Mouse (Mus musculus): ENCODE data around the gene Arhgef10l.
"Not testable (repeated sequence)": the region's sequence is repeated elsewhere in the genome, so short reads cannot be mapped to it uniquely, and the experiment has no call there.

The Arhgef10l gene

GRCm38 (mm10) chr4:140572376-140572775, 93.4 kb downstream of the Arhgef10l start:
- no peak for DNase-seq (ENCODE audit: low read depth, low spot score)

GRCm38 (mm10) chr4:140569394-140569793, 96.4 kb downstream of the Arhgef10l start:
- DNase-seq (ENCODE audit: low read depth, low spot score) = no peak

- no peak for DNase-seq (ENCODE audit: low read depth, low spot score)
These were observed 97.8 kb downstream of the Arhgef10l start for GRCm38 (mm10) chr4:140567911-140568480.

GRCm38 (mm10) chr4:140566785-140567184, 99.0 kb downstream of the Arhgef10l start:
- DNase-seq (ENCODE audit: low read depth, low spot score) = no peak

- not testable (repeated sequence) for DNase-seq (ENCODE audit: low read depth, low spot score)
These were observed 101.4 kb downstream of the Arhgef10l start for GRCm38 (mm10) chr4:140564459-140564858.

GRCm38 (mm10) chr4:140562461-140563178, 103.2 kb downstream of the Arhgef10l start:
- DNase-seq (ENCODE audit: low read depth, low spot score) = no peak

- DNase-seq (ENCODE audit: low read depth, low spot score) = no peak
These were observed 104.1 kb downstream of the Arhgef10l start for GRCm38 (mm10) chr4:140561744-140562143.

- DNase-seq (ENCODE audit: low read depth, low spot score) = no peak
These were observed 106.0 kb downstream of the Arhgef10l start for GRCm38 (mm10) chr4:140559862-140560261.

- DNase-seq (ENCODE audit: low read depth, low spot score) = no peak
These were observed 107.6 kb downstream of the Arhgef10l start for GRCm38 (mm10) chr4:140558193-140558592.

GRCm38 (mm10) chr4:140556561-140556960, 109.3 kb downstream of the Arhgef10l start:
- DNase-seq (ENCODE audit: low read depth, low spot score) = no peak

GRCm38 (mm10) chr4:140555273-140555672, 110.5 kb downstream of the Arhgef10l start:
- DNase-seq (ENCODE audit: low read depth, low spot score) = peak; percentile 25

- no peak for DNase-seq (ENCODE audit: low read depth, low spot score)
These were observed 111.3 kb downstream of the Arhgef10l start for GRCm38 (mm10) chr4:140554552-140554951.

- no peak for DNase-seq (ENCODE audit: low read depth, low spot score)
These were observed 114.0 kb downstream of the Arhgef10l start for GRCm38 (mm10) chr4:140551766-140552165.

- DNase-seq (ENCODE audit: low read depth, low spot score) = no peak
These were observed 115.1 kb downstream of the Arhgef10l start for GRCm38 (mm10) chr4:140550670-140551069.

- no peak for DNase-seq (ENCODE audit: low read depth, low spot score)
These were observed 115.8 kb downstream of the Arhgef10l start for GRCm38 (mm10) chr4:140549975-140550374.

- DNase-seq (ENCODE audit: low read depth, low spot score) = no peak
These were observed 118.3 kb downstream of the Arhgef10l start for GRCm38 (mm10) chr4:140547488-140547887.

- DNase-seq (ENCODE audit: low read depth, low spot score) = peak; percentile 19
These were observed 126.7 kb downstream of the Arhgef10l start for GRCm38 (mm10) chr4:140539125-140539524.

- DNase-seq (ENCODE audit: low read depth, low spot score) = no peak
These were observed 128.2 kb downstream of the Arhgef10l start for GRCm38 (mm10) chr4:140537561-140538021.

GRCm38 (mm10) chr4:140535323-140535722, 130.5 kb downstream of the Arhgef10l start:
- DNase-seq (ENCODE audit: low read depth, low spot score) = no peak

GRCm38 (mm10) chr4:140532270-140532669, 133.5 kb downstream of the Arhgef10l start:
- DNase-seq (ENCODE audit: low read depth, low spot score) = no peak

- DNase-seq (ENCODE audit: low read depth, low spot score) = no peak
These were observed 134.8 kb downstream of the Arhgef10l start for GRCm38 (mm10) chr4:140531024-140531423.

- DNase-seq (ENCODE audit: low read depth, low spot score) = no peak
These were observed 136.1 kb downstream of the Arhgef10l start for GRCm38 (mm10) chr4:140529735-140530134.

- no peak for DNase-seq (ENCODE audit: low read depth, low spot score)
These were observed 137.4 kb downstream of the Arhgef10l start for GRCm38 (mm10) chr4:140528443-140528842.

Data from c-Kit-negative CD71-positive TER-119-positive erythroid progenitor cells, embryonic 14.5 days (primary cell).